Mouse (Mus musculus): ENCODE results near the gene Hunk. TPM values are rescaled to one million over a fixed set of nuclear protein-coding genes. Genes with fewer than 3 reads are reported as not detected.

The Hunk gene
- total RNA-seq (2014; rRNA removed) (0.74 and 2.0 TPM in 2 replicates), polyA plus RNA-seq (2012; rRNA removed) (0.36 and 0.50 TPM in 2 replicates)

GRCm38 (mm10) chr16:90385688-90386513 is at the start of gene Hunk:
Gene Hunk, plus strand, starts transcription at chr16:90386013.
- Histone ChIP-seq H3K27ac (replicated peaks; ENCODE audit: insufficient read depth, low read depth, low read length) (peak within 1 kb of the TSS; percentile 15), H3K4me3 (ENCODE audit: insufficient read depth, low read depth, low read length) (peak within 1 kb of the TSS; percentile 78), H3K27me3 (ENCODE audit: control insufficient read depth, insufficient read depth, low read length) (no peaks in the 10 kb centered on the region), H3K9ac (ENCODE audit: low read depth, low read length) (peak within 1 kb of the TSS; percentile 78), H3K36me3 (ENCODE audit: control insufficient read depth, insufficient read depth, low read length) (no peaks in the 10 kb centered on the region), H3K4me1 (ENCODE audit: control insufficient read depth, insufficient read depth, low read length) (peaks cover 10% of the 10 kb centered on the region), H3K79me2 (ENCODE audit: control insufficient read depth, insufficient read depth, low read length) (peaks cover 3% of the 10 kb centered on the region; the same call in 1 of the 2 replicates)
- peak; percentile 38 for DNase-seq (ENCODE audit: extremely low read depth, low read depth, low spot score)
- under 1% methylated on average over 97 of the region's 101 CpGs for WGBS
- TF ChIP-seq CTCF (IDR thresholded peaks at IDR 0.05; ENCODE audit: low read depth, low read length) (peak; percentile 21; the same call in 1 of the 2 replicates), POLR2A (IDR thresholded peaks at IDR 0.05; ENCODE audit: extremely low read depth, insufficient read depth, low read length) (0 out of 2 replicates have a peak, but pooled peaks have one; percentile 7)

GRCm38 (mm10) chr16:90339026-90339425 is 46.8 kb upstream of the Hunk start:
- no peak for DNase-seq (ENCODE audit: extremely low read depth, low read depth, low spot score)
- Histone ChIP-seq H3K9ac (ENCODE audit: low read depth, low read length) (no peak overlapping the region), H3K27ac (replicated peaks; ENCODE audit: insufficient read depth, low read depth, low read length) (no peak overlapping the region), H3K36me3 (ENCODE audit: control insufficient read depth, insufficient read depth, low read length) (no peaks in the 10 kb centered on the region), H3K27me3 (ENCODE audit: control insufficient read depth, insufficient read depth, low read length) (no peaks in the 10 kb centered on the region), H3K4me3 (ENCODE audit: insufficient read depth, low read depth, low read length) (no peak overlapping the region), H3K4me1 (ENCODE audit: control insufficient read depth, insufficient read depth, low read length) (no peaks in the 10 kb centered on the region), H3K79me2 (ENCODE audit: control insufficient read depth, insufficient read depth, low read length) (no peaks in the 10 kb centered on the region)
- TF ChIP-seq CTCF (IDR thresholded peaks at IDR 0.05; ENCODE audit: low read depth, low read length) = no peak
- TF ChIP-seq POLR2A (IDR thresholded peaks at IDR 0.05; ENCODE audit: extremely low read depth, insufficient read depth, low read length) = no peak
- WGBS = 84% methylated on average over 6 of the region's 6 CpGs

GRCm38 (mm10) chr16:90341086-90341485 is 44.7 kb upstream of the Hunk start:
- no peak overlapping the region for H3K4me3 ChIP-seq (ENCODE audit: insufficient read depth, low read depth, low read length)
- H3K9ac ChIP-seq (ENCODE audit: low read depth, low read length) = no peak overlapping the region
- H3K79me2 ChIP-seq (ENCODE audit: control insufficient read depth, insufficient read depth, low read length) = no peaks in the 10 kb centered on the region
- TF ChIP-seq CTCF (IDR thresholded peaks at IDR 0.05; ENCODE audit: low read depth, low read length) (no peak), POLR2A (IDR thresholded peaks at IDR 0.05; ENCODE audit: extremely low read depth, insufficient read depth, low read length) (no peak)
- no peaks in the 10 kb centered on the region for H3K36me3 ChIP-seq (ENCODE audit: control insufficient read depth, insufficient read depth, low read length)
- 93% methylated on average over 5 of the region's 5 CpGs for WGBS
- no peak for DNase-seq (ENCODE audit: extremely low read depth, low read depth, low spot score)
- H3K27me3 ChIP-seq (ENCODE audit: control insufficient read depth, insufficient read depth, low read length) = no peaks in the 10 kb centered on the region
- no peak overlapping the region for H3K27ac ChIP-seq (replicated peaks; ENCODE audit: insufficient read depth, low read depth, low read length)
- H3K4me1 ChIP-seq (ENCODE audit: control insufficient read depth, insufficient read depth, low read length) = no peaks in the 10 kb centered on the region

- 28% methylated on average over 13 of the region's 13 CpGs for WGBS
- no peaks in the 10 kb centered on the region for H3K27me3 ChIP-seq (ENCODE audit: control insufficient read depth, insufficient read depth, low read length)
- no peaks in the 10 kb centered on the region for H3K4me1 ChIP-seq (ENCODE audit: control insufficient read depth, insufficient read depth, low read length)
- TF ChIP-seq CTCF (IDR thresholded peaks at IDR 0.05; ENCODE audit: low read depth, low read length) (no peak), POLR2A (IDR thresholded peaks at IDR 0.05; ENCODE audit: extremely low read depth, insufficient read depth, low read length) (no peak)
- H3K4me3 ChIP-seq (ENCODE audit: insufficient read depth, low read depth, low read length) = no peak overlapping the region
- no peaks in the 10 kb centered on the region for H3K36me3 ChIP-seq (ENCODE audit: control insufficient read depth, insufficient read depth, low read length)
- no peak overlapping the region for H3K9ac ChIP-seq (ENCODE audit: low read depth, low read length)
- no peaks in the 10 kb centered on the region for H3K79me2 ChIP-seq (ENCODE audit: control insufficient read depth, insufficient read depth, low read length)
- H3K27ac ChIP-seq (replicated peaks; ENCODE audit: insufficient read depth, low read depth, low read length) = no peak overlapping the region
- DNase-seq (ENCODE audit: extremely low read depth, low read depth, low spot score) = peak; percentile 35
Observed at GRCm38 (mm10) chr16:90349700-90350548, 35.9 kb upstream of the Hunk start.

- no peaks in the 10 kb centered on the region for H3K36me3 ChIP-seq (ENCODE audit: control insufficient read depth, insufficient read depth, low read length)
- no peak overlapping the region for H3K27ac ChIP-seq (replicated peaks; ENCODE audit: insufficient read depth, low read depth, low read length)
- no peaks in the 10 kb centered on the region for H3K27me3 ChIP-seq (ENCODE audit: control insufficient read depth, insufficient read depth, low read length)
- DNase-seq (ENCODE audit: extremely low read depth, low read depth, low spot score) = no peak
- no peaks in the 10 kb centered on the region for H3K79me2 ChIP-seq (ENCODE audit: control insufficient read depth, insufficient read depth, low read length)
- H3K4me1 ChIP-seq (ENCODE audit: control insufficient read depth, insufficient read depth, low read length) = no peaks in the 10 kb centered on the region
- 83% methylated on average over 8 of the region's 8 CpGs for WGBS
- no peak overlapping the region for H3K4me3 ChIP-seq (ENCODE audit: insufficient read depth, low read depth, low read length)
- no peak overlapping the region for H3K9ac ChIP-seq (ENCODE audit: low read depth, low read length)
- TF ChIP-seq POLR2A (IDR thresholded peaks at IDR 0.05; ENCODE audit: extremely low read depth, insufficient read depth, low read length) (no peak), CTCF (IDR thresholded peaks at IDR 0.05; ENCODE audit: low read depth, low read length) (no peak)
Observed at GRCm38 (mm10) chr16:90351726-90352125, 34.1 kb upstream of the Hunk start.

Data from liver, adult 2 months (tissue).